Mouse (Mus musculus) liver (tissue): ENCODE data around the gene Cdkal1.

Experiments
- DNase-seq: peaks from one replicate; pipeline ENCODE4 v3.0.0-alpha.2; 2020; ENCODE audit warnings: mixed read lengths

Gene Cdkal1

DNA sequence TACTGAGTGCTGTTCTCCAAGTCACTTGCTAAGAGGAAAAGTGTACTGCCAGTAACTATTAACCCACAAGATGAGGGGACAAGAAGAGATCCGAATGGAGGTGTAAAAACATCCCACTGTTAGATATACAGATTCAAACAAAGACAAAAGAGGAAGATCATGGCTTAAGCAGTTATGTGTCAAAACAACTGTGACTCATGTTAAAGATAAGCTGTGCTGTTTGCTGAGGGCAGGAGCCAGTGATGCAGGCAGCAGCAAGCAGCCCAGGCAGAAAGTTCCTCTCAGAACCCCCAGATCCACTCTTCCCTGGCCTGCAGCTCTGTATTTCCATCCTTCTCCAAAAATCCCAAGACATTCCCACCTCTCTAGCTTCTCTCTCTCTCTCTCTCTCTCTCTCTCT is 230.5 kb downstream of the Cdkal1 start:
- no peak for DNase-seq

DNA sequence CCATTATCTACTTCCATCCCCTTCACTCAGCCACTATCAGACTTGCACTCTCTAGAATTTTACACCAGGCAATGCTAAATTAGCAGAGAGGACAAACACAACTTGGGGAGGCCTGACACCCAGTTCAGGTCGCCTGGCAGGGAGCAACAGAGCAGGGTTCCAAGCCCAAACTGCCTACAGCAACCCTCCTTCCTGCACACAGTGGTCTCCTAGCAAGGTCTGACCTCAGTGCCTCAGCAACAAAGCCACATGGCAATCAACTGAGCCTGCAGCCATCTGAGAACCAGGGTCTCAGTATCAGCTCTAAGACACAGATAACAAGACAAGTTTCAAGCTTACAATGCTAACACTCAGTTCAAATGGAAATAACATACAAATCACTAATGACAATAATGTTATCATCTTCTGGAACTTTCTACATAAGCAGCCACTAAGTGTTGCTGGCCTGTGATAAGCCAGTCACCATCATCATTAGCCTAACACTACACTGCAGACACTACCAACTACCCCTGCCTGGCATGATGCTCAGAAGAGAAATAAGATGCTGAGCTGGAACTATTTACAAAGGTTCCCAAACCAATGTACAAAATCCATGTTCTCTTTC is 231.7 kb downstream of the Cdkal1 start:
- no peak for DNase-seq

DNA sequence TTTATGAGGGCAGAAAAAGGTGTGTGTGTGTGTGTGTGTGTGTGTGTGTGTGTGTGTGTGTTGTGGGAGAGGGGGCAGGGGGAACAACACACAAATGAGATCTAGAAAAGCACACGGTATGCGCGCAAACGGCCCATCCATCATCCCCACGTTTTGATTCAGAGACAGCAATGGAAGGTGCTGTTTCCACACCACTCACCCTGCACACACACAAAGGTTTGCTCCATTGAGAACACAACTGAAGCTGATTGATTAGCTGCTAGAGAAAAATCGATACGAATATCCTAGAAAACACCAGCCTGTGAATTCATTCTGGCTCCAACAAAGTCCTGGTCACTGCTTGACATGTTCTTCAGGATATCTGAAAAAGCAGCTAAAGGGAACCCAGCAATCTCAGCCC is 233.6 kb downstream of the Cdkal1 start:
- no peak for DNase-seq

DNA sequence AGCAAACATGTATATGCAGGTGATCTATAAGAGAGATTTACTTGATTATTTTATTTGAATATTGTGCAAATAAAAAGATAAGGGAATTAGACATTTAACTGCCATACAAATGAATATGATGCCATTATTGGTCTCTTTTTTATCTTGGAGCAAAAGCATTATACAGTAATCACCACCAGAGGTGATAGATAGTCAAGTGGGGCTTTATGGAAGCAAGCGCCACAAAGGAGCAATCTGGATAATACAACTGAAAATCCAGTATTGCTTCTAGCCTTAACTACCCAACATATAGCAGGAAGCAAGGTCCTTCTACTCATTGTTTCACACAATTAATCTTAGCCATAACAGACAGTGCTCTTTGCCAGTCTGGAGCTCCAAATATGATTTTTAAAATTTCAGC is 234.1 kb downstream of the Cdkal1 start:
- DNase-seq, result no peak

DNA sequence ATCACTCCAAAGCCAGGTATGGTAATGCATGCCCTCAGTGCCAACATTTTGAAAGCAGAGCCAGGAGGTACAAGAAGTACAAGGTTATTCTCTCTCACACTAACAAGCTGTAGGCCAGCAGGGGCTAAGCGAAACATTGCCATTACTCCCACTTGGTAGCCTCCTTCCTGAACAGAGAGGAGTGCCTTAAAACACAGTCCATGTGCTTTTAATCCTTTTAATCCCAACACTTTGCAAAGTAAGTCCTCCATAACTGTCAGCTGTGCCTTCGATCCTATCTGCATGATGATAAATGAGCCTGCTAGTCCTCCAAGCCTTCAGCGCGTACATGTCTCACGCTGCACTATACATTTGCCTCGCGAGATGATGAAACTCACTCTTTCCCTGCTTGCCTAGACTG is 234.6 kb downstream of the Cdkal1 start:
- no peak for DNase-seq

DNA sequence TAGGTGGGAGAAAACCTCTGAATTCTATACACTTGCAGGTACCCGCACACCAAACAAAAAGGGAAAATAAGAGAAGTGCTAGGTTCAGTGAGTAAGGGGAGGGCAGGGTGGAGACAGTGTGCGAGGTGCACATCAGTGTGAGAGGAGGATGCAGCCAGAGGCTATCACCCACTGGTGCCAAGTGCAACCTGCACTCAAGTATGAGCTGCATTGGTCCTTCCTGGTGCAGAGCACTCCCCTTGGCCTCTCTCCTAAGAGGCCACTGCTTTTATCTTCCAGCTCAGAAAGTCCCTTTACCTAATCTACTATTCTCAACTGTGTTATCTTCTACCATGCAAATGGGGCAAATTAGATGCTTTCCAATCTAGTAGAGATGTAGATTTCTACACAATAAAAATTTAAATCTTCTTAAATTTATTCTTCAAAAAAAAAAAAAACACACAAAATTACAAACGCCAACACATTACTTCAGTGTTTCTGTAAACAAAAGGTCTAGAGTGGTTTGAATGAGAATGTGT is 238.8 kb downstream of the Cdkal1 start:
- DNase-seq, result peak; percentile 42

DNA sequence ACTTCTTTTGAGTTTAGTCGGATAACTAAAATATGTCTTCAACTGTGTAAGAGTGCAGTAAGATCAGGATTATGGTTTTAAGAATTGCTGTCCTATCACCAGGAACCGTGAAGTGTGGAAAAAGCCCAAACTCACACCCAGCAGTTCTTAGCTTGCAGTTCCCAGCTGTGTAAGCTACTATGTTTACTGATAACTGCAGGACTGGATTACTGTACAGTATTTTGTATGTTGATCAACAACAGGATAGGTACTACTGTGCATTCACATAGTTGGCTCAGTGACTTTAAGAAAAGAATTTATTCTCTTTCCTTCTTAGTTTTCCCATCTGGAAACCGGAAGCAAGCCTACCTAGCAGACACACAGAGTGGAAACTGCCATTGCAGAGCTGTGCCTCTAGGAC is 239.5 kb downstream of the Cdkal1 start:
- DNase-seq, result no peak

DNA sequence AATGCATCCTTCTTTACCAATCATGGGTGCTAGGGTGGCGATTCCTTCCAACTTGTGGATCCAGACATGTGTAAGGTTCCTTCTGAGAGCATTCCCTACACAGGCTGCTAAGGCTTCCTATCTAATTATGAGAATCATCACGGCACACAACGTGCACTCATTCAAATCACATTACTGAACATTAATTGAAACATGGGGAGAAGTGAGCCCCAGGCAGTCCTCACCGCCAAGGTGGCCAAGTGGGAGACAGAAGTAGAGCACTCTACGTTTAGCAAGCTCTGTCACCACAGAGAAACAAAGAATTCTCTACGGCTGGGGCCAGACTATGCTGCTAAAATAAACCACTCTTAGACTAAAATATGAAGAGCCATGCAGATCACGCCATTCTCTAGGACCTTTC is 240.4 kb downstream of the Cdkal1 start:
- no peak for DNase-seq

DNA sequence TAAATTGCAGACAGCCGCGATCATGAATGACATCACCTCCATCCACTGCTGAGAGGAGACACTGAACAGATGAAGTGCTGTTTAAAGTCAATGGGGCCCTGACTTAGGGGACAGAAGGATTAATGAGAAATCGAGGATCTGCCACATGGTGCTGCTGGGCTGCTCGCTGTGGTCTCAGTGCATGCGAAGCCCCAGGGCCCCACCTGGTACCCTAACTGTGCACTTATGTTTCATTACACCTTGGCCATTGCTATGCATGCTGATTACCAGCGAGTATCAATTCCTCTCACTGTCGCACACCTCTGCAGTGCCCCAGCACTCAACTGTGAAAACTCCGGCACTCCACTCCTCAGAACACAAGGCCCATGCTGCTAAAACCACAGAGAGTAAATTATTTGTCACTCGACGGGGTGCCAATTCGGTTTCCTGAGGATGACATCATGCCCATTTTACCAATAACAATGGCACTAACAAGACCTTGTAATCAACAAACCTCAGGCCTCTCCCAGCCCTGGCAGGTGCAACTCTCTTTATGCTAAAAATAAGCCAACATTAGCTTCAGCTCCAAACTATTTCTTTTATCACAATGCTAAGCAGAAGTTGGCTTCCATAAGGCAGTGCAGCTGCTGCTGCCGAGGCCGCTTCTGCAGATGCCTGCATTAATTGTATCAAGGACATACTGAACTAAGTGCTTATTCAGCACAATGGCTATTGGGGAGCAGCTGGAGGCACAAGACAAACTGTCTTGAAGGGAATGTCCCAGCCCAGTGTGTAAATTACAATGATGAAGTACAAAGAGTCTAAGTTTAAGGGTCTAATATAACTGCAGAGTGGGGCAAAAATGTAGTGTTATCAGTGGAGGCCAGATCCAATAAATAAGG is 245.2 kb downstream of the Cdkal1 start:
- no peak for DNase-seq

DNA sequence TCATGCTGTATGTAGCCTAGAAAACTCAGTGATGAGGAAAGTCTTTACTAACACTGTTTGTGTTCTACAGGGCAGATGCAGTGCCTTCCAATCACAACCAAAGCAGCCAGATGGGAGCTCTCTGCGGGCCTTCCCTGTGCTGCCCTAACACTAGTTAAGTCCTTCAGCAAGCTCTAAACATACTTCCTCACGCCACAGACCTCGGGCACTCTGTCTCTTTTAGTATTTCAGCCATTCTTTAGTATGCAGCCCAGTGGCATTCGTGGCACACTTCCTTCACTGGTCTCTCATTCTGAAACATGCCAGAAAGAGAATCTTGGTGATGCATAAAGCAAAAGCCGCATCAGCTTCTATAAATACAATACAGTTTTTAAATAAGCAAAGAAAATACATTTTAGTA is 246.0 kb downstream of the Cdkal1 start:
- DNase-seq, result no peak

DNA sequence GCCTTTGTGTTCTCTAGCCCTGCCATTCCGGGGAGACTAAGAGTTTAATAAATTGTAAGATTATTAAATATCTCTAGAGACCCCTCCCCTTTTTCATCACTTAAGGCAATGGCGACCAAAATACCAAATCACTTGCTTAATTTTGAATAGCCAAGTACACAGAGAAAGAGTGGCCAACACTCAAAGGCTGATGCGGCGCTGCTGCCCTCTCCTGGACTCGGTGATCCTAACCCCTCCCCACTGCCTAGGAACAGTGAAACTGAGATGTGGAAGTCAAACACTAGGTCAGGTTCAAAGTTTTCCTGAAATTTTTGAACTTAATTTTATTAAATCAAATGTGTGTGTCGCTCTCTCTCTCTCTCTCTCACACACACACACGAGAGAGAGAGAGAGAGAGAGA is 251.2 kb downstream of the Cdkal1 start:
- peak; percentile 44 for DNase-seq

DNA sequence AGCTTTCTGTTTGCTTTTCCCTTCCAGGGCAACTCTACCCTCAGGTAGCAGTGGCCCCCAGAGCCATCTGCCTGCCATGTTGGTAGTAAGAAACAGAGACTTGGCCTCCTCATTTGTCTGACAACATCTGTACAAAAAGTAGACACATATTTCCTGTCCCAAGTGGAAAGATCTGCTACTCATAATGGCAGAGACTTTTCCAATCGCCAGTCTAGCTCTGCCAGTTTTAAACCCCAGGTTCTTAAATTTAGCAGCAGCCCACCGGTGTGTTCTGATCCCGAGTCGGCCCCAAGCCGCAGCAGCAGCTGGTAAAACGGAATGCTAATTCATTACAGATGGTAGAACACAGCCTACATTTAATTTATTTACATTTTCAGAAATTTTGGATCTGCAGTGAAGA is 251.9 kb downstream of the Cdkal1 start:
- no peak for DNase-seq

DNA sequence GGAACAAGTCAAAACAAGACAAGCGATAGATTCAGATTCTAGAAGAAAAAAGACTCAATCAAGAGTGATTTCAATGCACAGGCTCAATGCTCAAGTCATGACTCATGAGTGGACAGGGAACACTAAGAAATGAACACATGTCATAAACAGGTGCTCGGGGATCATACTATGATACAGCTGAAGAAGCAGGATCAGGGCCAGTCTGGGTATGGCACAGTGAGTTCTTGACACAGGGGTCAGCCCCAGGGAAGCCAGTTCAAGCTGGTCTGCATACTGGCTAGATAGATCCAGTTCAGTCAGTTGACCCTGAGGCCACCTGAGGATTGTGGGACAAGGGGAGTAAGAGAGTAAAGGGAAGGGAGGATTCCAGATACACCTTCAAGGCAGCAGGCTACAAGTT is 254.4 kb downstream of the Cdkal1 start:
- DNase-seq, result no peak

DNA sequence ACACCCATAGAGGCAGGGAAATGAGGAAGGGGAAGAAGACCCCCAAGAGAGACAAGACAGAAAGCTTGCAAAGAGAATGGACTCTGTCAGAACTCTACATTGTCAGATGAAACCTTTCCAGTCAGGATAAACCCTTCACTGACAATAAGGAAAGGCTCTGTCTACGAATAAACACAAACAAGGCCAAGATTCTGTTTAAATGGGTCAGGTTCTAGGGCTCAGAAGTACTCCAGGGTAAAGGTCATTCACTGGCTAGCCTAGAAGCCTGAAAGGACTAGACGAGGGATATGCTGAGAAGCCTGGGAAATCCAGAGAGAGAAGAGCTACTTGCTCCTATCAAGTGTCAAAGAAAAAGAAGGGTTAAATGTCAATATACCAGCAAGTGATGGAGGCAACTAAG is 255.8 kb downstream of the Cdkal1 start:
- DNase-seq, result no peak

DNA sequence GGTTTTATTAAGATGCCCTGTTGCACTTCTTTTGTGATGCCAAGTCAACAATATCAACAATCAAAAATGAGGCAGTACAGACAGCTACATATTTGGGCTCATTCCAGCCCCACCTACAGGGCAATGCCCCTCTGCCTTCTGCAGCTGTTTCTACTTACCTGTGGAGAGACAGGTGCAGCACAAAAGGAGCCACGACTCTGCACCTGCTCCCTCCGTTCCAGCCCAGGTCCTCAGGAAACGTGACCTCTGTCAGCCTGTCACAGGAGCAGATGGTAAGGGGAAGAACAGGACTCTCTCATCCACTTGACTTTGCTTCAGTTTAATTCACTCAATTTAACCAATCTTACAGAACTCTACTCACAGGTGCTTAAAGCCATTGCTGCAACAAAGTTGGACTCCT is 258.7 kb downstream of the Cdkal1 start:
- no peak for DNase-seq

DNA sequence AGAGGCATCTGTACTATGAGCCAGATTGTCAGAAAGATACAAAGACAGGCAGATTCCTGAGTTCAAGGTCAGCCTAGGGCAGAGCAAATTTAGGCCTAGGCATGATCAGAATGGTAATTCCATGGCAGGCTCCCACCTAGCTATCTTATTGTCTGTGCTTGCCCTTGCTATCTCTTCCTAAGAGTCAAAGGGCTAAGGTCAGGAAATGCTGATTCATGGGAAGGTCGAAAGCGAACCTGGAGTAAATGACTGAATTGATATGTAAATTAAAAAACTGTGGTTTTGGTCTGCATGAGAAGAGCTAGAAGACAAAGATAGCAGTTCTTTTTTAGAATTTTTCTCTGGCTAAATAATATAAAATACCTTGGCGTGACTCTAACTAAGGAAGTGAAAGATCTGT is 262.4 kb downstream of the Cdkal1 start:
- no peak for DNase-seq

DNA sequence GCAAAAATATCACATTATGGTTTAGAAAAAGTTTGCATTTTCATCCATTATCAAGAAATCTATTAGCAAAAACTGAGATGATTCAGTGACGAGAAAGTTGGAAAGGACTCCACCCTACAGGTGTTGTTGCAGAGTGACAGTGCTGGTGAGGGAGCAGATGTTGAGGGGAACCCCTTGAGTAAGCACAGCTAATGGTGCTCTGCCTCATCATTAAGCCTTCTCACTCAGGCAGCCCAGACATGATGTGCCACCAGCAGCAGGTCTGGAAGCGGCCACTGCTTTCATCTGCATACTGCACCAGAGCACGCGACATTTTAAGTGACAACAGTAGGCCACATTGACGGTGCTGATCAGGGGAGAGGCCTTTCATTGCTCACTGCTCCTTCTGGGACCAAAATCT is 264.8 kb downstream of the Cdkal1 start:
- DNase-seq, result no peak

DNA sequence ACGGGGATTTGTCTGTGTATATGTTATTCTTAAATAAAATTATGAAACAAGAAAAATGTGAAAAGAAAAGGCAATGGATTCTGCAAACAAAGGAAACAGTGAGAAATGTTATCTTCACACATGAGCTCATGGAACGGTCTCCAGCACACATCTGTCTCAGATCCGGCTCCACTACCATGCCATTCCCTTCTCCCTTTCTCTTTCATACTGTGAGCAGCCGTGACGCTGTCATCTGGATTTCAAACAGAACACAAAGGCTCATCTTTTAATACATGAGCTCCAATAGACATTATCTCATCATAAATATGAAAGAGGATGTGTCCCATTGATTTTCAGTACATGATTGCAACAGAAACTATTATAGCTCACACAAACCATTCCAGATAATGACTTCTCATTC is 265.3 kb downstream of the Cdkal1 start:
- no peak for DNase-seq

DNA sequence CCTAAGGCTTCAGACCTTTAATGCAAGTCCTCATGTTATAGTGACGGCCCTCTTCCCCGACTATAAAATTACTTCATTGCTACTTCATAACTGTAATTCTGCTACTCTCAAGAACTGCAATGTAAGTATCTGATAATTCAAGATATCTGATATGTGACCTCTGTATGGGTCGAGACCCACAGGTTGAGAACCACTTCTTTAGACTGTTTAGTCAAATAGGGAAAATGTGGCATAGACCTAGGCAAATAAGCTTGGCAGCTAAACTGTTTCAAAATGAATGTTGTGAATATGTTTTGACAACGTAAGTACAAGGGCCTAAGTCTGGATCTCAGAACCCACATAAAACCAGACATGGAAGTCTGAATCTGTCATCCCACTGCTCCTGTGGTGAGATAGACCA is 266.8 kb downstream of the Cdkal1 start:
- DNase-seq, result no peak

DNA sequence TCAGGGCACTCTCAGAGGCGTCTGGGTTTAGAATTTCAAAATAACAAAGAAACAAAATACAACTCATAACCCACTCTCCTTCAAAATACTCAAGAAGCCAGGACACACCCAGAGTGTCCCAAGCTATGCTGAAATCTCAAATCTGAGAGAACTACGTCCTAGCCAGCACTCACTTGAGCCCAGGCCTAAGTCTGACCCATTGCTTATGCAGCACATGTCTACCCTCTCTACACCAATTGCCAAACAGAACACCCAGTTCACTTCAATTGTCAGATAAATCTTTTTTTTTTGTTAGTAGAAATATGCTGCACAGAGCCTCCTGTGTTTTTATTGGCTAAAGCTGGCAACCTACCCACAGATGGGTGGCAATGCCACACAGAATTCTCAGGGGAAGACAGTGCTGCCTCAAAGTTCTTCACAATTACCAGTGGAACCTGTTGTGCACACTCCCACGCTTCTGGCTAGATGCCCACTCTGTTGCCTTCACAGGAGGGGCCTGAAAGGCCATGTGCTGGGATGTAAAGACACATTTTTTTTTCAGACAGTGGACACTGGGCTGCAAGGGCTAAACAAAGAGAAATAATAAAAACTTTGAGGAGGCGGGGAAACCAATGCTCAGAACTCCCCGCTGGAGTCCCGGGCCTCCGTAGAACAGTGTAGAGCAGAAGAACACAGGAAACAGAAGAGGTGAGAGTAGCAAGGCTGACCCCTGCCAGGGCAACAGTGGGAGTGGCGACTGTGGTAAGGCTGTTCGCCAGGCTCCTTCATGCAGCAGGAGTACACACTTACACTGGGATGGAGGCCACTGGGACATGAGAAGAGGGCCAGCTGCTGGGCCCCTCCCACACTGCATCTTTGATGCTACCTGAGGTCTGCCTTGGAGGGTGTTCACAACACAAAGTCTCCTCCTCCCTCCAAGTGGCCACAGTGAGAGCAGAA is 273.4 kb downstream of the Cdkal1 start:
- no peak for DNase-seq

DNA sequence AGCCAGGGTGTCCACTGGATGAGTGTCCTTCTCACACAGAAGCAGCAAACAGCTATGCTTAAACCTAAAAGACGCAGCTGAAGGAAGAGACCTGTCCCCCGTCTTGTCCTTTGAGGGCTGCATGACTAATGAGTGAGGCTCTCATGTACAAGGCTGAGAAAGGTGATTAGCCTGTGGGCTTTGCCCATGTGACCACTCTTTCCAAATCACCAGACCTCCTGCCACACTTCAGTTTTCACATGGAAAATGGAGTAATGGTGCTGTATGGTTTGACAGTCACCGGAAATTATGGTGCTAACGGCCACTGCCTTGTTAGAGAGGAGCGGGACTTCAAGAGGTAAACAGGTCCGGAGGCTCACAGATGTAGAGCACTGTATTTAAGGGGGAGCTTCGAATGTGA is 274.7 kb downstream of the Cdkal1 start:
- DNase-seq, result no peak

DNA sequence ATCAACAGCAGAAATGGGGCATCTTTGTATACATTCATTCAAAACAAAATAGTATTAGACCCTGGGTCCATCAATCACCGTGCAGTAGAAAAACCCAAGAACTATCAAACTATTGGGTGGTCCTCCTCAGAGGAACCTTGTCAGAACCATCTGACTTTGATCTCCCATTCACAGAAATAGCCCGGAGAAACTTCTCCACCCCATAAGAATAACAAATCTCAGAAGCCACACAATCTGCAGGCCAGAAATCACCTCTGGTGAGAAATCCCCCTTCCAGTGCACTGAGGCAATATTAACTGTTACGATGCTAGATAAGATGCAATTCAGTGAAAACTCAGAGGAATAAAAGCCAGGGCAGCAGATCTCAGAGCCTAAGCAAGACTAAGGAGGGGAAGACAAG is 275.5 kb downstream of the Cdkal1 start:
- no peak for DNase-seq

DNA sequence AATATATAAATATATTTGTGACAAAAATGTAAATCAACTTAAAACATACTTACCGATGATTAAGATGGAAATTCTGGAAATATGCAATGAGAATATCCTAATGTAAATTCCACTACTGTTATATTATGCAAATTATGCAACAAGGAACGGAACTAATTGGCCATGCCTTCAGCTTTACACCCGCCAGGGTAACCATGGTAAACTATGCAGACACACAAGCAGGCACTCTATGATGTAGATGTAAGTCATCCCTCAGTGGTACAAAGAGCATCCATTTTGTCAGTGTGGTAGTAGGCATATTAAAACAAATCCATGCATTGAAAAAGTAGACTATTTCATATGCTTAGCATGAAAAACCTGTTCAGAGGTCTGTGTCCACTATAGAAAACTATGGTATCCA is 276.9 kb downstream of the Cdkal1 start:
- DNase-seq, result no peak
